Mouse (Mus musculus): Measurements from ENCODE around the gene Thrb.
"Not testable (repeated sequence)": the region's sequence is repeated elsewhere in the genome, so short reads cannot be mapped to it uniquely, and the experiment has no call there.

The Thrb gene

GRCm38 (mm10) chr14:17934779-17935178 is 274.7 kb downstream of the Thrb start:
- not testable (repeated sequence) for DNase-seq (ENCODE audit: low read depth, low spot score)

GRCm38 (mm10) chr14:17954038-17954437 is 294.0 kb downstream of the Thrb start:
- DNase-seq (ENCODE audit: low read depth, low spot score), result no peak

- DNase-seq (ENCODE audit: low read depth, low spot score), result no peak
These were observed 299.8 kb downstream of the Thrb start for GRCm38 (mm10) chr14:17959901-17960300.

GRCm38 (mm10) chr14:17967117-17967726 is 307.2 kb downstream of the Thrb start:
- DNase-seq (ENCODE audit: low read depth, low spot score), result peak; percentile 24

GRCm38 (mm10) chr14:17972132-17972531 is 312.1 kb downstream of the Thrb start:
- no peak for DNase-seq (ENCODE audit: low read depth, low spot score)

GRCm38 (mm10) chr14:17972665-17973064 is 312.6 kb downstream of the Thrb start:
- no peak for DNase-seq (ENCODE audit: low read depth, low spot score)

GRCm38 (mm10) chr14:17975786-17976185 is 315.7 kb downstream of the Thrb start:
- DNase-seq (ENCODE audit: low read depth, low spot score), result no peak

GRCm38 (mm10) chr14:17978259-17978658 is 318.2 kb downstream of the Thrb start:
- no peak for DNase-seq (ENCODE audit: low read depth, low spot score)

GRCm38 (mm10) chr14:17981258-17981657 is 321.2 kb downstream of the Thrb start:
- no peak for DNase-seq (ENCODE audit: low read depth, low spot score)

- DNase-seq (ENCODE audit: low read depth, low spot score), result peak; percentile 16
These were observed 322.0 kb downstream of the Thrb start for GRCm38 (mm10) chr14:17982017-17982416.

- no peak for DNase-seq (ENCODE audit: low read depth, low spot score)
These were observed 323.3 kb downstream of the Thrb start for GRCm38 (mm10) chr14:17983390-17983789.

GRCm38 (mm10) chr14:17983839-17984238 is 323.8 kb downstream of the Thrb start:
- no peak for DNase-seq (ENCODE audit: low read depth, low spot score)

GRCm38 (mm10) chr14:17988580-17988979 is 328.5 kb downstream of the Thrb start:
- DNase-seq (ENCODE audit: low read depth, low spot score), result no peak

GRCm38 (mm10) chr14:17989182-17989581 is 329.1 kb downstream of the Thrb start:
- no peak for DNase-seq (ENCODE audit: low read depth, low spot score)

- DNase-seq (ENCODE audit: low read depth, low spot score), result no peak
These were observed 330.1 kb downstream of the Thrb start for GRCm38 (mm10) chr14:17990186-17990585.

- no peak for DNase-seq (ENCODE audit: low read depth, low spot score)
These were observed 341.8 kb downstream of the Thrb start for GRCm38 (mm10) chr14:18001886-18002285.

- no peak for DNase-seq (ENCODE audit: low read depth, low spot score)
These were observed 343.6 kb downstream of the Thrb start for GRCm38 (mm10) chr14:18003686-18004085.

GRCm38 (mm10) chr14:18008524-18008923 is 348.5 kb downstream of the Thrb start:
- DNase-seq (ENCODE audit: low read depth, low spot score), result no peak

- no peak for DNase-seq (ENCODE audit: low read depth, low spot score)
These were observed 356.5 kb downstream of the Thrb start for GRCm38 (mm10) chr14:18016604-18017003.

- DNase-seq (ENCODE audit: low read depth, low spot score), result no peak
These were observed 360.1 kb downstream of the Thrb start for GRCm38 (mm10) chr14:18020128-18020527.

- DNase-seq (ENCODE audit: low read depth, low spot score), result no peak
These were observed 360.6 kb downstream of the Thrb start for GRCm38 (mm10) chr14:18020636-18021035.

GRCm38 (mm10) chr14:18021726-18022125 is 361.7 kb downstream of the Thrb start:
- DNase-seq (ENCODE audit: low read depth, low spot score), result no peak

GRCm38 (mm10) chr14:18022351-18022750 is 362.3 kb downstream of the Thrb start:
- peak; percentile 4 for DNase-seq (ENCODE audit: low read depth, low spot score)

- DNase-seq (ENCODE audit: low read depth, low spot score), result no peak
These were observed 367.8 kb downstream of the Thrb start for GRCm38 (mm10) chr14:18027867-18028266.

Measured in A20 (cell line).